Mouse (Mus musculus) midbrain, embryonic 15.5 days (tissue): ENCODE measurements around the gene Senp8. TPM values are rescaled to one million over a fixed set of nuclear protein-coding genes. Genes with fewer than 3 reads are reported as not detected.

Experiments used
- ATAC-seq: fragments of 200-750 bp; cut with Nextera tagmentation; replicated peaks from 2 replicates; pipeline ENCODE4 v1.8.0; 2017; ENCODE audit warnings: moderate TSS enrichment
- H3K27ac ChIP-seq: fragments of 300-500 bp; sonication (generic); 2 replicates; pipeline ENCODE4 v1.5.1; 2015; ENCODE audit warnings: mild to moderate bottlenecking, inconsistent platforms
- H3K27me3 ChIP-seq: fragments of 300-500 bp; sonication (generic); replicated peaks from 2 replicates; pipeline ENCODE4 v1.6.1; 2015; ENCODE audit warnings: inconsistent platforms
- H3K36me3 ChIP-seq: fragments of 300-500 bp; sonication (generic); replicated peaks from 2 replicates; pipeline ENCODE4 v1.6.1; 2015; ENCODE audit warnings: inconsistent platforms
- H3K4me1 ChIP-seq: fragments of 300-500 bp; sonication (generic); 2 replicates; pipeline ENCODE4 v1.6.1; 2015; ENCODE audit warnings: inconsistent platforms
- H3K4me2 ChIP-seq: fragments of 300-500 bp; sonication (generic); 2 replicates; pipeline ENCODE4 v1.6.1; 2015; ENCODE audit warnings: inconsistent platforms, mild to moderate bottlenecking, moderate library complexity
- H3K4me3 ChIP-seq: fragments of 300-500 bp; sonication (generic); 2 replicates; pipeline ENCODE4 v1.5.1; 2015; ENCODE audit warnings: mild to moderate bottlenecking, inconsistent platforms
- H3K9ac ChIP-seq: fragments of 300-500 bp; sonication (generic); 2 replicates; pipeline ENCODE4 v1.6.1; 2015; ENCODE audit warnings: mild to moderate bottlenecking, inconsistent platforms
- H3K9me3 ChIP-seq: fragments of 300-500 bp; sonication (generic); 2 replicates; pipeline ENCODE4 v1.6.1; 2016; ENCODE audit warnings: inconsistent platforms
- WGBS: fragments of 180-500 bp; shearing (Covaris S2); methylation state at CpG from one replicate; pipeline ENCODE4 v1.1.7; 2015; ENCODE audit warnings: mixed read lengths; 5-methylcytosine and 5-hydroxymethylcytosine counted together
- polyA plus RNA-seq: library from polyadenylated mRNA; unstranded; fragments of >200 nt; fragmentation: Nextera tagmentation; extraction: Ambion mirVana; gene quantifications from 2 replicates; pipeline ENCODE4 v1.2.1, GENCODE M21; 2015

The Senp8 gene
- polyA plus RNA-seq, 1 experiment from 2014 or later: 11.1 TPM

GRCm38 (mm10) chr9:59706850-59707825 is 43.4 kb downstream of the Senp8 start:
- 70% methylated on average over 10 of the region's 10 CpGs for WGBS
- no peak overlapping the region for H3K9ac ChIP-seq
- no peak overlapping the region for H3K27ac ChIP-seq
- H3K4me1 ChIP-seq: no peaks in the 10 kb centered on the region
- no peaks in the 10 kb centered on the region for H3K36me3 ChIP-seq
- H3K4me2 ChIP-seq: no peak overlapping the region
- H3K4me3 ChIP-seq: no peak overlapping the region
- H3K9me3 ChIP-seq: no peaks in the 10 kb centered on the region
- no peak for ATAC-seq
- H3K27me3 ChIP-seq: no peaks in the 10 kb centered on the region

DNA sequence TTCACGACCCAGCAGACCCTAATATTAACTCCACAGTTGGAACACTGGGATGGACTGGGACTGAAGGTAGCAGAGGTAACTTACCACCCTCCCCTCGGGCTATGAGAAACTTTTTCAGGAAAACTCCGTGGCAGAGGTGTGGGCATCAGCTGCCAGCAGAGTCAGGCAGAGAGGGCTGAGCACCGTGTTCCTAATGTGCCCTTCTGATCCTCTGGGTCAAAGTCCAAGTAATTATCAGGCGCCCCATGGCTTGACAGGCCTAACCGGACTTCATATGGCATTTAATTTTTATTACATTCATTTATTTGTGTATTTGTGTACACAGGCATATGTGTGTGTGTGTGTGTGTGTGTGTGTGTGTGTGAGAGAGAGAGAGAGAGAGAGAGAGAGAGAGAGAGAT is 47.4 kb downstream of the Senp8 start:
- Histone ChIP-seq H3K27ac (no peak overlapping the region), H3K4me1 (no peaks in the 10 kb centered on the region), H3K9me3 (no peaks in the 10 kb centered on the region), H3K9ac (no peak overlapping the region), H3K4me3 (no peak overlapping the region), H3K4me2 (no peak overlapping the region), H3K27me3 (no peaks in the 10 kb centered on the region), H3K36me3 (no peaks in the 10 kb centered on the region)
- 75% methylated on average over 6 of the region's 6 CpGs for WGBS
- ATAC-seq: no peak

GRCm38 (mm10) chr9:59701094-59701493 is 49.4 kb downstream of the Senp8 start:
- no peaks in the 10 kb centered on the region for H3K4me1 ChIP-seq
- no peaks in the 10 kb centered on the region for H3K36me3 ChIP-seq
- no peak overlapping the region for H3K4me2 ChIP-seq
- no peak for ATAC-seq
- no peak overlapping the region for H3K4me3 ChIP-seq
- no peaks in the 10 kb centered on the region for H3K9me3 ChIP-seq
- no peak overlapping the region for H3K27ac ChIP-seq
- H3K9ac ChIP-seq: no peak overlapping the region
- WGBS: 75% methylated on average over 7 of the region's 7 CpGs
- no peaks in the 10 kb centered on the region for H3K27me3 ChIP-seq

GRCm38 (mm10) chr9:59696381-59696780 is 54.1 kb downstream of the Senp8 start:
- 88% methylated on average over 3 of the region's 3 CpGs for WGBS
- Histone ChIP-seq H3K9ac (no peak overlapping the region), H3K36me3 (no peaks in the 10 kb centered on the region), H3K27me3 (no peaks in the 10 kb centered on the region), H3K4me3 (no peak overlapping the region), H3K9me3 (no peaks in the 10 kb centered on the region), H3K4me2 (no peak overlapping the region), H3K27ac (no peak overlapping the region), H3K4me1 (peaks cover 8% of the 10 kb centered on the region)
- ATAC-seq: no peak

- H3K27me3 ChIP-seq: no peaks in the 10 kb centered on the region
- 46% methylated on average over 3 of the region's 3 CpGs for WGBS
- H3K9ac ChIP-seq: no peak overlapping the region
- H3K9me3 ChIP-seq: no peaks in the 10 kb centered on the region
- peaks cover 9% of the 10 kb centered on the region for H3K4me1 ChIP-seq
- H3K27ac ChIP-seq: no peak overlapping the region
- no peak for ATAC-seq
- H3K4me3 ChIP-seq: no peak overlapping the region
- no peaks in the 10 kb centered on the region for H3K36me3 ChIP-seq
- H3K4me2 ChIP-seq: no peak overlapping the region
These were observed 55.1 kb downstream of the Senp8 start for GRCm38 (mm10) chr9:59695451-59695813.

- ATAC-seq: no peak
- no peaks in the 10 kb centered on the region for H3K9me3 ChIP-seq
- H3K4me2 ChIP-seq: no peak overlapping the region
- 69% methylated on average over 16 of the region's 16 CpGs for WGBS
- H3K27ac ChIP-seq: no peak overlapping the region
- H3K36me3 ChIP-seq: no peaks in the 10 kb centered on the region
- H3K4me3 ChIP-seq: no peak overlapping the region
- peaks cover 9% of the 10 kb centered on the region for H3K4me1 ChIP-seq
- no peak overlapping the region for H3K9ac ChIP-seq
- H3K27me3 ChIP-seq: no peaks in the 10 kb centered on the region
These were observed 55.7 kb downstream of the Senp8 start for GRCm38 (mm10) chr9:59694571-59695450.

GRCm38 (mm10) chr9:59692145-59692544 is 58.4 kb downstream of the Senp8 start:
- ATAC-seq: peak; percentile 83
- Histone ChIP-seq H3K4me2 (peak overlapping the region; percentile 54), H3K9me3 (no peaks in the 10 kb centered on the region), H3K27ac (peak overlapping the region; percentile 19; the same call in 1 of the 2 replicates), H3K9ac (0 out of 2 replicates have a peak overlapping the region, but pooled peaks have one; percentile 22), H3K36me3 (no peaks in the 10 kb centered on the region), H3K4me1 (peaks cover 9% of the 10 kb centered on the region), H3K4me3 (peak overlapping the region; percentile 32), H3K27me3 (no peaks in the 10 kb centered on the region)
- WGBS: 31% methylated on average over 9 of the region's 9 CpGs

DNA sequence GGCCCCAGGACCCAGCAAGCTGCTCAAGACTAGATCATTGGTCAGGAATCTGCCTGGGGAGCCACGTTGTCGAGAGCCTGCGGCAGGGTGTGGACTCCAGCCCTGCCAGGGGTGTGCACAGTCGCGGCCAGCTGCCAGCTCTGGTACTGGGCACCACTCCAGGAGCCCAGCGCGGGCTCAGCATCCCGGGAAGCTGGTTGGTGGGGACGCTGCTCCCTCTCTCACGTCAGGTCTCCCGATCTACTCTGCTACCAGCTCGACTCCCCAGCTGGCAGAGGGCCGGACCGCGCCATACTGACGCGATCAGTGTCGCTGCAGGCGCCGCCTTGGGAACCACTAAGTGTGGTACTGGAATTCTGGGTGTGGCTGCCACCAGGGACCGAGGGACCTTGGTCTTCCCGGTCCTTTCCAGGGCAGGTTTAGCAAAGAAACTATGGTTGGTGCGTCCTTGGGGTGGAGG is 58.8 kb downstream of the Senp8 start:
- H3K27ac ChIP-seq: peak overlapping the region; percentile 19
- H3K27me3 ChIP-seq: no peaks in the 10 kb centered on the region
- peak; percentile 91 for ATAC-seq
- H3K4me3 ChIP-seq: peak overlapping the region; percentile 32
- peak overlapping the region; percentile 54 for H3K4me2 ChIP-seq
- H3K4me1 ChIP-seq: peaks cover 9% of the 10 kb centered on the region
- H3K9me3 ChIP-seq: no peaks in the 10 kb centered on the region
- WGBS: 4% methylated on average over 23 of the region's 23 CpGs
- no peaks in the 10 kb centered on the region for H3K36me3 ChIP-seq
- peak overlapping the region; percentile 22 for H3K9ac ChIP-seq

GRCm38 (mm10) chr9:59687416-59688046 is 63.0 kb downstream of the Senp8 start:
- Histone ChIP-seq H3K9me3 (no peaks in the 10 kb centered on the region), H3K27me3 (no peaks in the 10 kb centered on the region), H3K27ac (no peak overlapping the region), H3K36me3 (no peaks in the 10 kb centered on the region), H3K4me3 (no peak overlapping the region), H3K9ac (no peak overlapping the region), H3K4me2 (no peak overlapping the region), H3K4me1 (peaks cover 9% of the 10 kb centered on the region)
- ATAC-seq: no peak
- 45% methylated on average over 6 of the region's 6 CpGs for WGBS
